Mouse (Mus musculus) frontal cortex, adult 2 months (tissue): ENCODE data around the gene Nxph3. TPM values are rescaled to one million over a fixed set of nuclear protein-coding genes. Genes with fewer than 3 reads are reported as not detected.
A peak's percentile ranks its signal among the peaks of the same experiment; 100 is the strongest.
"Not testable (repeated sequence)": the region's sequence is repeated elsewhere in the genome, so short reads cannot be mapped to it uniquely, and the experiment has no call there.

ENCODE experiments used
- DNase-seq, 2 experiments: peaks; one replicate each; pipeline ENCODE4 v3.0.0; 2022; ENCODE audit warnings: low spot score in 1 of 2; ENCODE audit errors: extremely low spot score in 1 of 2
- polyA plus RNA-seq: library from polyadenylated mRNA; depleted of rRNA; stranded (reverse); fragments of >200 nt; gene quantifications from 2 replicates; pipeline ENCODE4 v1.2.3, GENCODE M21; 2012

The Nxph3 gene
- polyA plus RNA-seq, 1 experiment, result 15.2 TPM

- DNase-seq, result no peak
Measured at GRCm38 (mm10) chr11:95519996-95520395, 5.6 kb upstream of the Nxph3 start.

GRCm38 (mm10) chr11:95519299-95519698 lies 4.9 kb upstream of the Nxph3 start:
- no peak for DNase-seq

GRCm38 (mm10) chr11:95517162-95517561 lies 2.8 kb upstream of the Nxph3 start:
- no peak for DNase-seq

GRCm38 (mm10) chr11:95516491-95516911 lies 2.1 kb upstream of the Nxph3 start:
- DNase-seq, result no peak

- no peak for DNase-seq
Measured at GRCm38 (mm10) chr11:95515376-95516323, 1.3 kb upstream of the Nxph3 start.

GRCm38 (mm10) chr11:95513461-95514297 lies 691 bp downstream of the Nxph3 start:
- no peak for DNase-seq

GRCm38 (mm10) chr11:95512383-95512782 lies 2.0 kb downstream of the Nxph3 start:
- DNase-seq, result no peak

GRCm38 (mm10) chr11:95511919-95512318 lies 2.5 kb downstream of the Nxph3 start:
- DNase-seq, result no peak

GRCm38 (mm10) chr11:95510631-95511030 lies 3.7 kb downstream of the Nxph3 start:
- DNase-seq, result no peak

GRCm38 (mm10) chr11:95509126-95509717 lies 5.1 kb downstream of the Nxph3 start:
- DNase-seq, result no peak

- no peak for DNase-seq
Measured at GRCm38 (mm10) chr11:95508211-95508926, 6.0 kb downstream of the Nxph3 start.

GRCm38 (mm10) chr11:95507785-95508184 lies 6.6 kb downstream of the Nxph3 start:
- no peak for DNase-seq

- DNase-seq, result peak in 1 of 2 experiments; percentile 39
Measured at GRCm38 (mm10) chr11:95507041-95507716, 7.2 kb downstream of the Nxph3 start.

GRCm38 (mm10) chr11:95504271-95504731 lies 10.1 kb downstream of the Nxph3 start:
- DNase-seq, result no peak

GRCm38 (mm10) chr11:95503581-95504180 lies 10.7 kb downstream of the Nxph3 start:
- no peak for DNase-seq

- not testable (repeated sequence) for DNase-seq
Measured at GRCm38 (mm10) chr11:95501826-95502225, 12.5 kb downstream of the Nxph3 start.

GRCm38 (mm10) chr11:95500836-95501235 lies 13.5 kb downstream of the Nxph3 start:
- no peak for DNase-seq

GRCm38 (mm10) chr11:95500412-95500811 lies 14.0 kb downstream of the Nxph3 start:
- DNase-seq, result no peak

- DNase-seq, result no peak
Measured at GRCm38 (mm10) chr11:95497921-95498320, 16.4 kb downstream of the Nxph3 start.
